Comparison of ENCODE assay signal across 18 mouse cellular contexts in genomic region chr5:57128478-57128877, GRCm38 (mm10).
DNase-seq lines count a peak whose midpoint lies in the region; ATAC-seq and TF ChIP-seq lines count a peak whose summit lies in the region.
"Had no signal": no experiment of that assay in that cellular context is flagged by ENCODE, and none has a peak within 500 bp of the region (broad histone marks: within the 10 kb centered on the region; RNA-seq: fewer than 3 reads in every experiment).

No protein-coding gene starts in this region.

- no peaks in the 10 kb centered on the region for H3K27me3 ChIP-seq in forebrain, embryonic 11.5 days (ENCODE audit: control insufficient read depth, insufficient read depth, low read length)
- H3K27me3 ChIP-seq in forebrain, embryonic 15.5 days = no peaks in the 10 kb centered on the region
- H3K27me3 ChIP-seq in CH12.LX (replicated peaks) = no peaks in the 10 kb centered on the region
- H3K27me3 ChIP-seq: embryonic facial prominence, embryonic 12.5 days; hindbrain, embryonic 12.5 days; intestine, embryonic 15.5 days; limb, embryonic 13.5 days had no signal

- H3K9me3 ChIP-seq in forebrain, embryonic 11.5 days (ENCODE audit: control insufficient read depth, low read length) = no peaks in the 10 kb centered on the region
- no peaks in the 10 kb centered on the region for H3K9me3 ChIP-seq in forebrain, embryonic 15.5 days
- H3K9me3 ChIP-seq in CH12.LX (replicated peaks; ENCODE audit: low read length) = peaks cover 8% of the 10 kb centered on the region
- H3K9me3 ChIP-seq: embryonic facial prominence, embryonic 12.5 days; hindbrain, embryonic 12.5 days; intestine, embryonic 15.5 days; limb, embryonic 13.5 days had no signal

- H3K9ac ChIP-seq in forebrain, embryonic 11.5 days (ENCODE audit: low read length) = no peak overlapping the region
- no peak overlapping the region for H3K9ac ChIP-seq in forebrain, embryonic 15.5 days (replicated peaks)
- no peak overlapping the region for H3K9ac ChIP-seq in CH12.LX (ENCODE audit: insufficient read depth, low read depth)
- H3K9ac ChIP-seq: embryonic facial prominence, embryonic 12.5 days; hindbrain, embryonic 12.5 days; intestine, embryonic 15.5 days; limb, embryonic 13.5 days had no signal

- no peak overlapping the region for H3K4me2 ChIP-seq in forebrain, embryonic 11.5 days (ENCODE audit: low read depth, low read length, severe bottlenecking)
- H3K4me2 ChIP-seq in forebrain, embryonic 15.5 days (replicated peaks) = no peak overlapping the region
- H3K4me2 ChIP-seq in CH12.LX (ENCODE audit: insufficient read depth, low read depth, poor library complexity, severe bottlenecking) = no peak overlapping the region
- H3K4me2 ChIP-seq: embryonic facial prominence, embryonic 12.5 days; hindbrain, embryonic 12.5 days; intestine, embryonic 15.5 days; limb, embryonic 13.5 days had no signal

- DNase-seq in forebrain, embryonic 11.5 days (ENCODE audit: low spot score) = no peak
- no peak for DNase-seq in layer of hippocampus, adult 2 months (ENCODE audit: low spot score in 2 of 2)
- no peak for DNase-seq in layer of hippocampus, adult 18-20 months (ENCODE audit: low spot score in 2 of 2)
- peak; percentile 14 for DNase-seq in CH12.LX (ENCODE audit: extremely low read depth)
- peak; percentile 26 for DNase-seq in embryo, embryonic 10.5 days (ENCODE audit: low spot score)
- no peak for DNase-seq in spleen, postnatal 36 days (ENCODE audit: low spot score in 2 of 2)
- no peak for DNase-seq in right cerebral cortex, adult 2 months (ENCODE audit: low spot score in 2 of 2)
- DNase-seq: B cell, adult 2 months; cerebellum, postnatal 10 days; thymus, postnatal 25 days had no signal

- WGBS in forebrain, embryonic 11.5 days = 81% methylated on average over 1 of the region's 1 CpGs
- 76% methylated on average over 1 of the region's 1 CpGs for WGBS in forebrain, embryonic 15.5 days

- peak; percentile 30 for TF ChIP-seq RAD21 in CH12.LX (IDR thresholded peaks at IDR 0.05; ENCODE audit: low read depth, low read length)

- no peak overlapping the region for H3K27ac ChIP-seq in forebrain, embryonic 11.5 days (ENCODE audit: low read depth, low read length)
- H3K27ac ChIP-seq in forebrain, embryonic 15.5 days (replicated peaks) = no peak overlapping the region
- no peak overlapping the region for H3K27ac ChIP-seq in layer of hippocampus, adult 2 months
- no peak overlapping the region for H3K27ac ChIP-seq in CH12.LX (ENCODE audit: insufficient read depth, low read depth)
- H3K27ac ChIP-seq: embryonic facial prominence, embryonic 12.5 days; hindbrain, embryonic 12.5 days; intestine, embryonic 15.5 days; limb, embryonic 13.5 days; macrophage had no signal

- dilution Hi-C loops in CH12.LX (cut with MboI; ENCODE audit: extremely low pct_ligation_motif_present, extremely low pct_unique_long_range_greater_than_20kb, low sequenced_read_pairs) = no loop called here

- no peak for TF ChIP-seq POLR2A in CH12.LX (IDR thresholded peaks at IDR 0.05; ENCODE audit: low read depth, low read length)

- no peak for TF ChIP-seq EP300 in CH12.LX (IDR thresholded peaks at IDR 0.05; ENCODE audit: low read length)

- H3K36me3 ChIP-seq in forebrain, embryonic 11.5 days (ENCODE audit: control insufficient read depth, insufficient read depth, low read length) = no peaks in the 10 kb centered on the region
- H3K36me3 ChIP-seq in forebrain, embryonic 15.5 days = no peaks in the 10 kb centered on the region
- no peaks in the 10 kb centered on the region for H3K36me3 ChIP-seq in CH12.LX (replicated peaks in 1 of 2; ENCODE audit: control insufficient read depth in 1 of 2, insufficient read depth in 1 of 2, low read length in 1 of 2)
- H3K36me3 ChIP-seq: embryonic facial prominence, embryonic 12.5 days; hindbrain, embryonic 12.5 days; intestine, embryonic 15.5 days; limb, embryonic 13.5 days had no signal

- H3K4me1 ChIP-seq in forebrain, embryonic 11.5 days (replicated peaks; ENCODE audit: control insufficient read depth, insufficient read depth, low read length) = no peaks in the 10 kb centered on the region
- no peaks in the 10 kb centered on the region for H3K4me1 ChIP-seq in forebrain, embryonic 15.5 days
- no peaks in the 10 kb centered on the region for H3K4me1 ChIP-seq in CH12.LX (ENCODE audit: control insufficient read depth in 1 of 2, insufficient read depth in 2 of 2)
- H3K4me1 ChIP-seq: embryonic facial prominence, embryonic 12.5 days; hindbrain, embryonic 12.5 days; intestine, embryonic 15.5 days; limb, embryonic 13.5 days had no signal

- H3K79me2 ChIP-seq in CH12.LX (replicated peaks; ENCODE audit: control insufficient read depth, extremely low read depth, insufficient read depth, poor library complexity, severe bottlenecking) = no peaks in the 10 kb centered on the region

- no peak overlapping the region for H3K4me3 ChIP-seq in forebrain, embryonic 11.5 days (ENCODE audit: low read depth, low read length)
- no peak overlapping the region for H3K4me3 ChIP-seq in forebrain, embryonic 15.5 days
- no peak overlapping the region for H3K4me3 ChIP-seq in layer of hippocampus, adult 2 months
- H3K4me3 ChIP-seq in CH12.LX (replicated peaks in 1 of 3; ENCODE audit: low read depth in 2 of 3, low read length in 2 of 3, poor library complexity in 1 of 3) = no peak overlapping the region
- H3K4me3 ChIP-seq: embryonic facial prominence, embryonic 12.5 days; hindbrain, embryonic 12.5 days; intestine, embryonic 15.5 days; limb, embryonic 13.5 days had no signal

- in situ Hi-C loops in CH12.LX (cut with MboI; ENCODE audit: low pct_ligation_motif_present, low pct_unique_long_range_greater_than_20kb, low sequenced_read_pairs) = no loop called here

- ATAC-seq in forebrain, embryonic 11.5 days (replicated peaks; ENCODE audit: low FRiP score) = peak; percentile 60; the same call in 1 of the 2 replicates
- no peak for ATAC-seq in forebrain, embryonic 15.5 days (replicated peaks)
- ATAC-seq: activated CD4-positive, CD25-positive, alpha-beta regulatory T cell, adult 4 months; intestine, embryonic 15.5 days; midbrain, embryonic 16.5 days had no signal

- TF ChIP-seq CTCF in layer of hippocampus, adult 2 months (conservative IDR thresholded peaks at IDR 0.05) = peak; percentile 60
- TF ChIP-seq CTCF in CH12.LX (conservative IDR thresholded peaks at IDR 0.05 in 1 of 2, IDR thresholded peaks at IDR 0.05 in 1 of 2; ENCODE audit: low read depth in 2 of 2, low read length in 2 of 2) = 0 out of 4 replicates have a peak, but pooled peaks of 1 of the 2 experiments have one; percentile 13

TF ChIP-seq in CH12.LX, 34 proteins besides CTCF, POLR2A, EP300 and RAD21:
- TF ChIP-seq MEF2A (IDR thresholded peaks at IDR 0.05; ENCODE audit: borderline replicate concordance, low read depth, low read length) (no peak), GABPA (IDR thresholded peaks at IDR 0.05; ENCODE audit: insufficient replicate concordance, low read depth, low read length) (no peak), CHD1 (IDR thresholded peaks at IDR 0.05; ENCODE audit: low read depth, low read length) (no peak), E2F4 (IDR thresholded peaks at IDR 0.05; ENCODE audit: insufficient replicate concordance, low read depth, low read length) (no peak)
TF ChIP-seq in CH12.LX: peak in this region for 0.

Comparison
In these comparisons a context has a peak if more than half of its experiments do, and no peak if none do; other contexts are left out.
1. DNase-seq: peak in CH12.LX (single experiment) and embryo, embryonic 10.5 days (single experiment); none in forebrain, embryonic 11.5 days (single experiment), layer of hippocampus, adult 2 months (0 of 2), layer of hippocampus, adult 18-20 months (0 of 2), spleen, postnatal 36 days (0 of 2) and right cerebral cortex, adult 2 months (0 of 2).